Mouse (Mus musculus) megakaryocyte, embryonic 14.5 days (primary cell): Measurements from ENCODE around the gene Wdr90.

Source experiments
- FLI1 ChIP-seq: IDR thresholded peaks from 2 replicates; pipeline ENCODE4 v1.6.1; 2012; ENCODE audit warnings: low read length, inconsistent platforms, mixed read lengths
- GATA1 ChIP-seq: IDR thresholded peaks from 3 replicates; pipeline ENCODE4 v1.6.1; 2012; ENCODE audit warnings: mixed read lengths, low read length, inconsistent platforms, borderline replicate concordance

DNA sequence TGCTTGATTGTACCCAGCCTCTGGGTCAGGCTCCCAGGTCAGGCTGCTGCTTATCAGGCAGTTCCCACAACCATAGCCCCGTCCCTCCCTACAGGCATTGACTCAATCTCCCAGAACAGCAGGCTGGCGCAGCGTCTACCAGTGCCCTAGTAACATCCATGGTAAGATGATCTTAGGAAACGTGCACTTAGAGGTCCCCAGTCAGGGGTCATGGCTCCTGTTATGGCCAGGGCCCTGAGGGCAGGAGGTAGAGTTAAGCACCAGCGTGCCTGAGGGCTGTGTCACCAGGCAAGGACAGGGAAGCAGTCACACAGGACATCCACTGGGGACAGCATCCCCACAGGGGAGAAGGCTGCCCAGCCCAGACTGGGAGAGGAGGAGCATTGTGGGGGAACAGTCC lies 21.0 kb upstream of the Wdr90 start:
- TF ChIP-seq GATA1: no peak
- TF ChIP-seq FLI1: no peak
